Mouse (Mus musculus) embryonic facial prominence, embryonic 14.5 days (tissue): Measurements from ENCODE around the gene Brat1. TPM values are rescaled to one million over a fixed set of nuclear protein-coding genes. Genes with fewer than 3 reads are reported as not detected.
A peak's percentile ranks its signal among the peaks of the same experiment; 100 is the strongest.

ENCODE experiments used
- ATAC-seq: fragments of 200-750 bp; cut with Nextera tagmentation; 2 replicates; pipeline ENCODE4 v1.8.0; 2017; ENCODE audit warnings: low read depth, moderate number of reproducible peaks, moderate TSS enrichment
- DNase-seq: peaks from one replicate; pipeline ENCODE4 v3.0.0-alpha.2; 2015; ENCODE audit warnings: low spot score
- H3K27ac ChIP-seq: fragments of 300-500 bp; sonication (generic); replicated peaks from 2 replicates; pipeline ENCODE4 v1.5.1; 2014; ENCODE audit warnings: low read depth, mild to moderate bottlenecking, low read length, moderate library complexity
- H3K27me3 ChIP-seq: fragments of 300-500 bp; sonication (generic); replicated peaks from 2 replicates; pipeline ENCODE4 v1.6.1; 2014; ENCODE audit warnings: low read length; ENCODE audit not compliant: control insufficient read depth, insufficient read depth
- H3K36me3 ChIP-seq: fragments of 300-500 bp; sonication (generic); 2 replicates; pipeline ENCODE4 v1.6.1; 2014; ENCODE audit warnings: low read length, mixed read lengths; ENCODE audit not compliant: control insufficient read depth, insufficient read depth
- H3K4me1 ChIP-seq: fragments of 300-500 bp; sonication (generic); 2 replicates; pipeline ENCODE4 v1.6.1; 2014; ENCODE audit warnings: antibody characterized with exemption, low read length; ENCODE audit not compliant: control insufficient read depth, insufficient read depth
- H3K4me2 ChIP-seq: fragments of 300-500 bp; sonication (generic); 2 replicates; pipeline ENCODE4 v1.6.1; 2014; ENCODE audit warnings: low read depth, mild to moderate bottlenecking, low read length, moderate library complexity, mixed read lengths
- H3K4me3 ChIP-seq: fragments of 300-500 bp; sonication (generic); 2 replicates; pipeline ENCODE4 v1.5.1; 2014; ENCODE audit warnings: low read depth, mild to moderate bottlenecking, low read length
- H3K9ac ChIP-seq: fragments of 300-500 bp; sonication (generic); 2 replicates; pipeline ENCODE4 v1.6.1; 2014; ENCODE audit warnings: low read depth, mild to moderate bottlenecking, low read length, moderate library complexity, mixed read lengths
- H3K9me3 ChIP-seq: fragments of 300-500 bp; sonication (generic); 2 replicates; pipeline ENCODE4 v1.6.1; 2016; ENCODE audit warnings: low read length; ENCODE audit not compliant: control insufficient read depth
- WGBS: fragments of 180-500 bp; shearing (Covaris S2); extraction: QIAGEN DNeasy Blood & Tissue Kit; methylation state at CpG from one replicate; pipeline ENCODE4 v1.1.7; 2014; 5-methylcytosine and 5-hydroxymethylcytosine counted together
- polyA plus RNA-seq: library from polyadenylated mRNA; unstranded; fragments of >200 nt; fragmentation: Nextera tagmentation; extraction: Ambion mirVana; gene quantifications from 2 replicates; pipeline ENCODE4 v1.2.1, GENCODE M21; 2014

The Brat1 gene
- polyA plus RNA-seq, 1 experiment from 2014 or later, result 17.8 TPM

- Histone ChIP-seq H3K27ac (no peak overlapping the region), H3K36me3 (no peaks in the 10 kb centered on the region), H3K9ac (no peak overlapping the region), H3K4me3 (no peak overlapping the region), H3K4me1 (peaks cover 4% of the 10 kb centered on the region; the same call in 1 of the 2 replicates), H3K9me3 (peaks cover under 1% of the 10 kb centered on the region), H3K4me2 (no peak overlapping the region), H3K27me3 (peaks cover 16% of the 10 kb centered on the region)
- DNase-seq (no peak), ATAC-seq (no peak)
- 83% methylated on average over 11 of the region's 11 CpGs for WGBS
These were observed 26.4 kb downstream of the Brat1 start for GRCm38 (mm10) chr5:140731040-140731797.

GRCm38 (mm10) chr5:140732195-140732594 is 27.4 kb downstream of the Brat1 start:
- DNase-seq, result no peak
- 60% methylated on average over 4 of the region's 4 CpGs for WGBS
- no peak for ATAC-seq

GRCm38 (mm10) chr5:140733336-140733735 is 28.5 kb downstream of the Brat1 start:
- Histone ChIP-seq H3K27me3 (peaks cover 24% of the 10 kb centered on the region), H3K4me1 (peaks cover 4% of the 10 kb centered on the region; the same call in 1 of the 2 replicates), H3K36me3 (no peaks in the 10 kb centered on the region), H3K4me2 (no peak overlapping the region), H3K9me3 (peaks cover 5% of the 10 kb centered on the region), H3K27ac (no peak overlapping the region), H3K9ac (no peak overlapping the region), H3K4me3 (no peak overlapping the region)
- no peak for ATAC-seq
- no peak for DNase-seq
- WGBS, result 67% methylated on average over 3 of the region's 3 CpGs

More at GRCm38 (mm10) chr5:140732195-140732594, 27.4 kb downstream of the Brat1 start:
- no peak overlapping the region for H3K4me2 ChIP-seq
- no peak overlapping the region for H3K27ac ChIP-seq
- H3K9me3 ChIP-seq, result peaks cover 5% of the 10 kb centered on the region
- H3K9ac ChIP-seq, result no peak overlapping the region
- H3K36me3 ChIP-seq, result no peaks in the 10 kb centered on the region
- peaks cover 24% of the 10 kb centered on the region for H3K27me3 ChIP-seq
- no peak overlapping the region for H3K4me3 ChIP-seq
- H3K4me1 ChIP-seq, result peaks cover 4% of the 10 kb centered on the region; the same call in 1 of the 2 replicates

GRCm38 (mm10) chr5:140735297-140735696 is 30.5 kb downstream of the Brat1 start:
- peak; percentile 49 for DNase-seq
- H3K36me3 ChIP-seq, result no peaks in the 10 kb centered on the region
- H3K4me2 ChIP-seq, result peak overlapping the region; percentile 62
- peaks cover 4% of the 10 kb centered on the region; the same call in 1 of the 2 replicates for H3K4me1 ChIP-seq
- peak overlapping the region; percentile 34 for H3K4me3 ChIP-seq
- peak overlapping the region; percentile 49; the same call in 1 of the 2 replicates for H3K9ac ChIP-seq
- WGBS, result 0% methylated on average over 15 of the region's 22 CpGs
- ATAC-seq, result peak; percentile 42; the same call in 1 of the 2 replicates
- peaks cover 5% of the 10 kb centered on the region for H3K9me3 ChIP-seq
- H3K27ac ChIP-seq, result no peak overlapping the region
- peaks cover 24% of the 10 kb centered on the region for H3K27me3 ChIP-seq

DNA sequence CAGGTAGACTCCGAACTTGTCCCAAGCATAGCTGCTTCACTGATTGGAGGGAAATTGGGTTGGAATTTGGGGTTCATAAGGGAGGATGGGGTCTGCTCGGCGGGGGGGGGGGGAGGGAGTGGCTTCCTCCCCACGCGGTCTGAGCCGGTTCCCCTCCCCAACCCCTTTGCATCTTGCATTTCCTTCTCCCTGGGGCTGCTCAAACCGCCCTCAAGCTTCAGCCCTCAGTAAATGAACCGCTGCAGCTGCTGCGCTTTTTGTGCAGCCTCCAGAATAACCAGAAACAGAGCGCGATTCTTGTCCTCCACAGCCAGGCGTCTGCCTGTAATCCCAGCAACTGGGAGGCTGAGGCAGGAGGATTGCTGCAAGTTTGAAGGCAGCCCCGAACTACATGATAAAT is 31.4 kb downstream of the Brat1 start:
- Histone ChIP-seq H3K9me3 (peaks cover 5% of the 10 kb centered on the region), H3K4me2 (peak overlapping the region; percentile 62), H3K27ac (no peak overlapping the region), H3K9ac (no peak overlapping the region), H3K4me1 (peaks cover 4% of the 10 kb centered on the region; the same call in 1 of the 2 replicates), H3K36me3 (no peaks in the 10 kb centered on the region), H3K27me3 (peaks cover 24% of the 10 kb centered on the region), H3K4me3 (peak overlapping the region; percentile 34; the same call in 1 of the 2 replicates)
- WGBS, result 20% methylated on average over 11 of the region's 13 CpGs
- no peak for ATAC-seq
- no peak for DNase-seq

GRCm38 (mm10) chr5:140739813-140740212 is 35.0 kb downstream of the Brat1 start:
- Histone ChIP-seq H3K9me3 (peaks cover 5% of the 10 kb centered on the region), H3K4me3 (no peak overlapping the region), H3K27ac (no peak overlapping the region), H3K4me2 (no peak overlapping the region), H3K4me1 (peaks cover 4% of the 10 kb centered on the region; the same call in 1 of the 2 replicates), H3K9ac (no peak overlapping the region), H3K27me3 (peaks cover 20% of the 10 kb centered on the region), H3K36me3 (no peaks in the 10 kb centered on the region)
- ATAC-seq (no peak), DNase-seq (no peak)
- 65% methylated on average over 11 of the region's 12 CpGs for WGBS

- H3K36me3 ChIP-seq, result no peaks in the 10 kb centered on the region
- ATAC-seq (no peak), DNase-seq (no peak)
- no peak overlapping the region for H3K9ac ChIP-seq
- no peak overlapping the region for H3K4me3 ChIP-seq
- peaks cover 5% of the 10 kb centered on the region for H3K9me3 ChIP-seq
- H3K27ac ChIP-seq, result no peak overlapping the region
- no peaks in the 10 kb centered on the region for H3K4me1 ChIP-seq
- H3K27me3 ChIP-seq, result peaks cover 9% of the 10 kb centered on the region
- H3K4me2 ChIP-seq, result no peak overlapping the region
- 60% methylated on average over 11 of the region's 11 CpGs for WGBS
These were observed 36.2 kb downstream of the Brat1 start for GRCm38 (mm10) chr5:140741040-140741439.

- Histone ChIP-seq H3K27ac (no peak overlapping the region), H3K9ac (no peak overlapping the region), H3K4me1 (no peaks in the 10 kb centered on the region), H3K4me3 (no peak overlapping the region), H3K4me2 (no peak overlapping the region), H3K9me3 (no peaks in the 10 kb centered on the region), H3K36me3 (no peaks in the 10 kb centered on the region), H3K27me3 (0 out of 2 replicates have a peak, but pooled peaks cover 1% of the 10 kb centered on the region)
- DNase-seq (no peak), ATAC-seq (no peak)
These were observed 37.1 kb downstream of the Brat1 start for GRCm38 (mm10) chr5:140741877-140742276.
